In genomic region chr16:41258145-41259035, GRCm38 (mm10) we compare ENCODE assay signal across 9 mouse cellular contexts.
A peak's percentile ranks its signal among the peaks of the same experiment; 100 is the strongest.
DNase-seq lines count a peak whose midpoint lies in the region; ATAC-seq and TF ChIP-seq lines count a peak whose summit lies in the region.
"Had no signal": no experiment of that assay in that cellular context is flagged by ENCODE, and none has a peak within 500 bp of the region (broad histone marks: within the 10 kb centered on the region; RNA-seq: fewer than 3 reads in every experiment).

No protein-coding gene starts in this region.

- no peaks in the 10 kb centered on the region for H3K9me3 ChIP-seq in forebrain, embryonic 14.5 days (replicated peaks; ENCODE audit: control insufficient read depth, low read length)

- no peak overlapping the region for H3K9ac ChIP-seq in forebrain, embryonic 14.5 days (ENCODE audit: low read length)

- H3K27ac ChIP-seq in thymus, adult 2 months (ENCODE audit: control insufficient read depth, insufficient read depth, low read length): no peak overlapping the region
- no peak overlapping the region for H3K27ac ChIP-seq in forebrain, embryonic 14.5 days (ENCODE audit: low read depth, low read length)
- H3K27ac ChIP-seq: macrophage had no signal

- no peaks in the 10 kb centered on the region for H3K36me3 ChIP-seq in thymus, adult 2 months (ENCODE audit: control insufficient read depth, insufficient read depth, low read length)
- no peaks in the 10 kb centered on the region for H3K36me3 ChIP-seq in forebrain, embryonic 14.5 days (ENCODE audit: control insufficient read depth, insufficient read depth, low read length)

- H3K4me2 ChIP-seq in forebrain, embryonic 14.5 days (ENCODE audit: low read length): no peak overlapping the region

- H3K27me3 ChIP-seq in thymus, adult 2 months (ENCODE audit: control insufficient read depth, insufficient read depth, low read length): no peaks in the 10 kb centered on the region
- no peaks in the 10 kb centered on the region for H3K27me3 ChIP-seq in forebrain, embryonic 14.5 days (replicated peaks; ENCODE audit: control insufficient read depth, insufficient read depth, low read length)

- peak; percentile 78 for ATAC-seq in cerebellum, adult (ENCODE audit: insufficient number of reproducible peaks, low FRiP score, low TSS enrichment)
- ATAC-seq in forebrain, embryonic 14.5 days: peak; percentile 86

- 61% methylated on average over 12 of the region's 12 CpGs for WGBS in thymus, adult 2 months
- WGBS in forebrain, embryonic 14.5 days: 53% methylated on average over 12 of the region's 12 CpGs

- H3K4me1 ChIP-seq in thymus, adult 2 months (replicated peaks; ENCODE audit: control insufficient read depth, insufficient read depth, low read length): no peaks in the 10 kb centered on the region
- no peaks in the 10 kb centered on the region; the same call in 1 of the 2 replicates for H3K4me1 ChIP-seq in forebrain, embryonic 14.5 days (ENCODE audit: control insufficient read depth, insufficient read depth, low read length)

- DNase-seq in thymus, adult 2 months: peak; percentile 2
- DNase-seq in thymus, postnatal 25 days: no peak
- peak; percentile 92 for DNase-seq in forebrain, embryonic 14.5 days (ENCODE audit: low spot score)
- peak; percentile 16 for DNase-seq in induced T-regulatory cell, adult 2 months (ENCODE audit: low read depth)
- DNase-seq in left cerebral cortex, postnatal 14 days (ENCODE audit: low spot score in 2 of 2): peak; percentile 76 to 88
- DNase-seq in neural tube, embryonic 10.5 days (ENCODE audit: extremely low spot score, low spot score): peak; percentile 55
- DNase-seq in natural killer cell, adult 2 months (ENCODE audit: low spot score in 2 of 2): no peak

- no peak overlapping the region for H3K4me3 ChIP-seq in thymus, adult 2 months (ENCODE audit: control insufficient read depth, insufficient read depth, low read length)
- no peak overlapping the region for H3K4me3 ChIP-seq in forebrain, embryonic 14.5 days (ENCODE audit: low read depth, low read length)

- no peak for TF ChIP-seq CTCF in thymus, adult 2 months (IDR thresholded peaks at IDR 0.05; ENCODE audit: borderline replicate concordance, control insufficient read depth, extremely low read depth, insufficient read depth, low read length, poor library complexity)

- intact Hi-C loops in left cerebral cortex, postnatal 14 days (cut with DNase I): loop anchor here (5.0 kb wide), 1 partner anchor 904 kb away; no protein-coding TSS in a partner anchor

- TF ChIP-seq POLR2A in thymus, adult 2 months (IDR thresholded peaks at IDR 0.05; ENCODE audit: control insufficient read depth, extremely low read depth, insufficient read depth, low read length, poor library complexity): no peak

Comparison
In these comparisons a context has a peak if more than half of its experiments do, and no peak if none do; other contexts are left out.
1. DNase-seq: peak in thymus, adult 2 months (single experiment), forebrain, embryonic 14.5 days (single experiment), induced T-regulatory cell, adult 2 months (single experiment), left cerebral cortex, postnatal 14 days (2 of 2) and neural tube, embryonic 10.5 days (single experiment); none in thymus, postnatal 25 days (single experiment) and natural killer cell, adult 2 months (0 of 2).